Mouse (Mus musculus): ENCODE results near the gene Anpep.

DNA sequence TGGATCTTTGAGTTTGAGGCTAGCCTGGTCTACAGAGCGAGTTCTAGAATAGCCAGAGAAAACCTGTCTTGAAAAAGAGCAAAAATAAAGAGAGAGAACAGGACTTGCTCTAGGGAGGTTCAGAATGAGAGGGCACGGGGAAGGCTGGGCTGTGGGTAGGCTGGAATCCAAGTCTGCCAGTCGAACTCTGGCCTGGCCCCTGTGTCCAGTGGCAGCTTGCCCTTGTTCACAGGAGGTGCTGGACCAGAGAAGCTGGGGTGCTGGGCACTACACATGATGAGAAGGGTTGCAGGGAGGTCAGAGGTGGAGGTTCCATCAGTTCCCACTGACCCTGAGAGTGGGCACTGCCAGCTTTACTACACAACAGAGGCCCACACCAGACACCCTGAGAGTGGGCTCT is 32.5 kb downstream of the Anpep start:
- no peak for TF ChIP-seq CTCF (IDR thresholded peaks at IDR 0.05; ENCODE audit: extremely low read depth, insufficient read depth, low read length)
- TF ChIP-seq POLR2A (IDR thresholded peaks at IDR 0.05; ENCODE audit: extremely low read depth, insufficient read depth, low read length), result no peak

Data from cortical plate, adult 2 months (tissue).